Mouse (Mus musculus): Measurements from ENCODE around the gene Plac9a. TPM values are rescaled to one million over a fixed set of nuclear protein-coding genes. Genes with fewer than 3 reads are reported as not detected.
"Not testable (repeated sequence)": the region's sequence is repeated elsewhere in the genome, so short reads cannot be mapped to it uniquely, and the experiment has no call there.

Gene Plac9a
- total RNA-seq (2021) = 1 to 10 TPM; 2.1 to 2.9 TPM
- long read RNA-seq, experiment 1, transcript Plac9a-201 (4 exons, 1,555 nt) = major isoform, 25 of 30 reads
- long read RNA-seq, experiment 1, partial matches to known transcripts = 2 of 30 reads
- long read RNA-seq, experiment 1, other reads (novel, unspliced or antisense) = 0 of 30 reads
- long read RNA-seq, experiment 2, transcript Plac9a-201 (4 exons, 1,555 nt) = major isoform, 21 of 28 reads
- long read RNA-seq, experiment 2, partial matches to known transcripts = 2 of 28 reads
- long read RNA-seq, experiment 2, other reads (novel, unspliced or antisense) = 3 of 28 reads

GRCm38 (mm10) chr14:25903000-25903399 is at the start of gene Plac9a:
Gene Plac9a, minus strand, starts transcription at chr14:25903100.
- intact Hi-C loops (cut with DNase I); DNase-seq: not testable (repeated sequence)

- DNase-seq; intact Hi-C loops (cut with DNase I): not testable (repeated sequence)
These were observed 35.1 kb upstream of the Plac9a start, which contains the start of gene Cphx1 for GRCm38 (mm10) chr14:25938004-25938403. Gene Cphx1, plus strand, starts transcription at chr14:25938304.

- DNase-seq; intact Hi-C loops (cut with DNase I): not testable (repeated sequence)
These were observed 34.1 kb upstream of the Plac9a start for GRCm38 (mm10) chr14:25936867-25937630.

GRCm38 (mm10) chr14:25927562-25927881 is 24.6 kb upstream of the Plac9a start, which contains the start of gene Tmem254a:
Gene Tmem254a, minus strand, starts transcription at chr14:25927672.
- DNase-seq; intact Hi-C loops (cut with DNase I): not testable (repeated sequence)

GRCm38 (mm10) chr14:25926814-25927561 is 24.1 kb upstream of the Plac9a start:
- intact Hi-C loops (cut with DNase I); DNase-seq: not testable (repeated sequence)

- DNase-seq; intact Hi-C loops (cut with DNase I): not testable (repeated sequence)
These were observed 15.7 kb upstream of the Plac9a start for GRCm38 (mm10) chr14:25918427-25919170.

DNA sequence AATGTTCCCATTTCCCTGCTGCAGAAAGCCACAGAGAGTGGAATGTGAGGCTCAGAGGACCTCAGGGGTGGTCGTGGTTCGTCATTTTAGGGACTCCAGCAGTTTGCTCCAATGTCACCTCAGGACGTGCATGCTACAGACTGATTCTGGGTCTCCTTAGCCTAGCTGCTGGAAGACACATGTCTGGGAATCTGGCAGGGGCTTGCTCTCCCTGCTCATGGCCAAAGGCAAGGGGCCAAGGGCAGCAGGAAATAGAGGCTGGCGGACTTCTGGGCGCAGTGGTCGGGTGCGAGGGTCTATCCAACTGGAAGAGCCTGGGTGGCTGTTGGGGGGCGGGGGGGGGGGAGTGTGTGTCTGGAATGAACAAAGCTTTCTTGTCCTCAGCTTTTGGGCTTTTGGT is 6.1 kb upstream of the Plac9a start:
- intact Hi-C loops (cut with DNase I); DNase-seq: not testable (repeated sequence)

DNA sequence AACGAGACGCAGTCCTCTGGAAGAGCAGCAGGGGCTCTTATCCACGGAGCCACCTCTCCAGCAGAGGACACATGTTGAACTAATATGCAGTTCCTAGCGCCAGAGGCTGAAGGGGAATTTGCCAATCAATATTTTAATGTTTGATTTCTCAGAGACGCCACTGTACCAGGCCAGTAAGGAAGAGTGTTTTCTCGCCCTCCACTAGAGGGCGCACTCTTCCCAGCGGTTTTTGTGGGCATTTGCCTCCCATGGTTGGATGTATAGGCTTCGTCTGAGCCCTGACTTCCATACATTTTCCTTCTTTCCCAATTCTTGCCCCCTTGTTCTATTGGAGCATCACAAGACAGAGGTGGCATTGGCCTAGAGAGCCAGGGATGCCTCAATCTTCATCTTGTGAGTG is 4.4 kb upstream of the Plac9a start:
- intact Hi-C loops (cut with DNase I); DNase-seq: not testable (repeated sequence)

- DNase-seq; intact Hi-C loops (cut with DNase I): not testable (repeated sequence)
These were observed 2.3 kb upstream of the Plac9a start for GRCm38 (mm10) chr14:25905243-25905642.

DNA sequence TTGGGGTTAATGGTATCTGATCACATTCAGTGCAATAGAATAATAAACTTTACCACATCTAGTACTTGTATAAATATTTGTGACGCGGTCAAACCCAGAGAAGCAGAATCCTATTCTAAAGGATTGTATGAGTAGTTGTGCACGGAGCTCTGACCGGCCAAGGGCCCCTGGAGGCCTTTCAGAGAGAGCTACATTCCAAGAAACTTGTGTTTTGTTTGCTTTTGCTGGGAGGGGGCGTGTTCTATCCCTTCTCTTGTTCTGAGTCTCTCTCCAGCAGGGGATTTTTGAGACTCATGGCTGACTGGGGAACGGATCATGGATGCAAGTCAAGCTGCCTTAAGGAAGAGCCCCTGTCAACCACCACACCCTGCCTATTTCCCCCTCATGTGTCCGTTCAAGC is 7.2 kb downstream of the Plac9a start:
- intact Hi-C loops (cut with DNase I); DNase-seq: not testable (repeated sequence)

- intact Hi-C loops (cut with DNase I); DNase-seq: not testable (repeated sequence)
These were observed 8.3 kb downstream of the Plac9a start for GRCm38 (mm10) chr14:25894566-25894965.

DNA sequence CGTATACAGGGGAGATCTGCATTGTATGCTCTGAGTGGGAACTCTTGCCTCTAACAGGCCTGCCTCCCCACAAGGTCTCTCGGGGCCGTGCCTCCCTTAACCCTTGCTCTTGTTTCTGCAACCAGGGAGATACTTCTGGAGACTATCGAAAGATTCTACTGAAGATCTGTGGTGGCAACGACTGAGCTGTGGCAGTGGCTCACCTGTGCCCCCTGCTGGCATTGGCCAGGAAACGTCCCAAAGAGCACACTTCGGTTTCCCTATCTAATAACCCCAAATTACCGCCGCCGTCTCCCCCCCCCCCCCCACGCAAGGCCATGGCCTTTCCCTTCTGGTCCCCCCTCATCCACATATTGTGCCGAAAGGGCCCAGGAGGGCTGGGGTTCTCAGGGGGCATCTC is 17.0 kb downstream of the Plac9a start:
- intact Hi-C loops (cut with DNase I); DNase-seq: not testable (repeated sequence)

- intact Hi-C loops (cut with DNase I); DNase-seq: not testable (repeated sequence)
These were observed 21.1 kb downstream of the Plac9a start for GRCm38 (mm10) chr14:25881769-25882168.

DNA sequence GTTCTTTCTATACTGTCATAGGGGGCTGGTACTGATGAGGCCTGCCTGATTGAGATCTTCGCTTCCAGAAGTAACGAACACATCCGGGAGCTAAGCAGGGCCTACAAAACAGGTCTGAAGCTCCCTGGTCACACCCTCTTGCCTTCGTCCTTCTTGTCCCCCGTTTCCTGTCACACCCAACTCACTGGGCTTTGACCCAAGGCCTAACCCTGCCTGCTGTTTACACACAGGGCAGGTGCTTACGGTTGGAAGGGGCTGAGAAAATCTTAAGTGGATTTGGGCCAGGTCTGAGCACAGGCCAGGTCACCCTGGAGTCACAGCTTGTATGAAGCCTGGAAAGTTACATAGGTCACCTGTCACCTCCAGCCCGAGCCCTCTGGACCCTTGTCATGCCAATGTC is 26.3 kb downstream of the Plac9a start:
- intact Hi-C loops (cut with DNase I) = loop anchor here (10.0 kb wide), 1 partner anchor 62 kb away; no protein-coding TSS in a partner anchor
- DNase-seq = not testable (repeated sequence)

GRCm38 (mm10) chr14:25872461-25873415 is 30.2 kb downstream of the Plac9a start:
- intact Hi-C loops (cut with DNase I) = loop anchor here (10.0 kb wide), 1 partner anchor 58 kb away; no protein-coding TSS in a partner anchor
- no peak for DNase-seq

DNA sequence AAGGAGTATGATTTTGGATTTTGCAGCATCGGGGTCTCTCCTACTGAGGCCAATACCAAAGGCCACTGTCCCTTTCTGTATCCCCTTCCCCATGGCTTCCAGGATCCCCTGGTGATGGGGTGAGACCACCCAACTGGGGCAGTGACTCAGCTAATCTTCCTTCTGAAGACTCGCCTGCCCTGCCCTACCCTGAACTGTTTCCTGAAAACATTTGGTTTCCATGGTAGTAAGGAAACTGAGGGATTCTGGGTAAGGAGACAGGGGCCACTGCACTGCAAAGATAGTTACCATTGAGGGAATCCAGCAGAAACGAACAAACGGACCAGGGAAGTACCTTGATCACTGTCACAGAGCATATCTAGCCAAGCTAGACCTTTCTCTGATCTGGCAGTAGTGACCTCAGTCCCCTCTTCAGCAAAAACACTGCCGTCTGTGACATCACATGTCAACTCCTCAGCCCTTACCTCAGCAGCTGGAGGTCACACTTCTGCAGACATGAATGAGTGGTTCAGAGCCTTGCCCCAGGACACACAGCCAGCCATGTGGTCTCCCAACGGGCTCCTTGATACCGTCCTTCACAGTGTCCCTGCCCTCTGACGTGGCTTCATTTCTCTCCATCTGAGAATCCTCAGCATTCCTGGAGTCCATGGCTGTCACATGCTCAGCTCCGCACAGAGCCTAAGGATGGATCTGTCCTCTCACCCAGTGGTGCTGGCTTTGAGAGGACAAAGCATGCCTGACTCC is 33.6 kb downstream of the Plac9a start:
- intact Hi-C loops (cut with DNase I) = no loop called here

DNA sequence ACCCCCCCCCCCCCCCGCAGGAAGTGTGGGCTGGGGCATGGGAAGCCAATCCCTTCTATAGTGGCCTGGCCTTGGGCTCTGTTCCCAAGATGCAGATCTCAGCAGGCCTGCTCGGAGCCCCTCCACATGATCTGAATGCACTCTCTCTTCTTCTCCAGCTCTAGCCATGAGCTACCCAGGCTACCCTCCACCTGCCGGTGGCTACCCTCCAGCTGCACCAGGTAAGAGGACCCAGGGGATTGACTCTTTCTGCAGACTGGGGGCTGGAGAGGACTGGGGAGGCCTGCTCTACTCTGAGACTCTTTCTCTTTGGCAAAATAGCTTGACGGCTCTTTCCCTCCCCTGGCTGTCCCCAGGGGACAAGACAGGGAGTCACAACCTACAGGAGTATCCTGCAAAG is 34.2 kb downstream of the Plac9a start:
- intact Hi-C loops (cut with DNase I) = no loop called here
- no peak for DNase-seq

More for the DNA sequence above, 33.6 kb downstream of the Plac9a start:
- no peak for DNase-seq

- DNase-seq = no peak
- intact Hi-C loops (cut with DNase I) = no loop called here
These were observed 35.1 kb downstream of the Plac9a start for GRCm38 (mm10) chr14:25867834-25868233.
